Mouse (Mus musculus) G1E (cell line): ENCODE results near the gene Isy1.

ENCODE experiments used
- CTCF ChIP-seq: IDR thresholded peaks from 2 replicates; pipeline ENCODE4 v1.5.1; 2012; ENCODE audit warnings: low read depth, low read length, inconsistent platforms, mixed read lengths
- GATA1 ChIP-seq: IDR thresholded peaks from 2 replicates; pipeline ENCODE4 v1.6.1; 2012; ENCODE audit warnings: borderline replicate concordance, low read length, inconsistent platforms, mixed read lengths
- GATA2 ChIP-seq: IDR thresholded peaks from 2 replicates; pipeline ENCODE4 v1.6.1; 2012; ENCODE audit warnings: low read depth, low read length, inconsistent platforms, borderline replicate concordance
- POLR2AphosphoS5 ChIP-seq: IDR thresholded peaks from 2 replicates; pipeline ENCODE4 v1.6.1; 2012; ENCODE audit warnings: low read depth, low read length, inconsistent platforms; ENCODE audit not compliant: insufficient replicate concordance

DNA sequence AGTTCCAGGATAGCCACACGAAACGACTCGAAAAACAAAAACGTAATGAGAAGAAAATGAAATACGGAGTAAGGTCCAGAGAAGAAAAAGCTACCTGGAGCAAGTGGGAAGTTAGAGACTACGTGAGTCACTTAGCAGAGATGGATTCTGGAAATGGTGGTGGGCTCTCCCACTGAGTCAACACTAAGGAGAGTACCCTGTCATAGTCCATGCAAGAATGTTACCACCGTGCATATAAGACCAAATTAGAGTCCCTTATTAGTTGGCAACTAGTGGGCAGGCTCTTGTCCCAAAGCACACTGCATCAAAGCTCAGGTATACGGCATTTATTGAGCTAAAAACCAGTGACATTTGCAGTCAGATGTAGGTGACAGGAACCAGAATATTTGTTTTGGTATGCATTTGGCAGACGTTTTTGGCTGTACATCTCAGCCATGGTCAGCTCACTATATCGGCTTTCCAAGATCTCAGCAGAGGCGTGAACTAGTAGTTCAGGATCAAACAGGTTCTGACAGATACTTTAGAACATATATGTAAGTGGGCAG is 1.3 kb upstream of the Isy1 start:
- TF ChIP-seq CTCF (no peak), GATA1 (no peak), POLR2AphosphoS5 (peak; percentile 85; the same call in 1 of the 2 replicates), GATA2 (no peak)
